Mouse (Mus musculus) 3T3-L1 (cell line): ENCODE measurements around the gene Olfr1346.
"Not testable (repeated sequence)": the region's sequence is repeated elsewhere in the genome, so short reads cannot be mapped to it uniquely, and the experiment has no call there.

Source experiments
- DNase-seq: peaks from one replicate; pipeline ENCODE4 v3.0.0-alpha.2; 2015; ENCODE audit warnings: low read depth, low spot score

Gene Olfr1346

GRCm38 (mm10) chr7:6466951-6467350 lies at the start of gene Olfr1346:
TSS of gene Olfr1346 (plus strand) at chr7:6467101.
- DNase-seq = no peak

GRCm38 (mm10) chr7:6419894-6420293 lies 47.0 kb upstream of the Olfr1346 start:
- no peak for DNase-seq

DNA sequence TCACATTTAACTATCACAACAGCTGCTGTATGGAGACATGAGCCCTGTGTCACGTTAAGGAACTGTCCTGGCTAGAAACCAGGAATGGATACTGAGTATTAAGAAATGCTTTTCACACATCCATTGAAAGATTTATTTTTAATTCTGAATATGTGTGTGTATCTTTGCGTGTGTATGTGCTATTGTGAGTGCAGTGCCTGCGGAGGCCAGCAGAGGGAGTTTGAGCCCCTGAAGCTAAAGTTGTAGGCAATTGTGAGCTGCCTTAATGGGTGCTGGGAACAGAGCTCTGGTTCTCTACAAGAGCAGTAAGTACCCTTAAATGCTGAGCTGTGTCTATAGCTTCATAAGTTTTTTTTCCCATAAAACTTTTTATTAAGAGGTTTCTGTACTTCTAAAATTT lies 37.5 kb upstream of the Olfr1346 start:
- DNase-seq = peak; percentile 3

DNA sequence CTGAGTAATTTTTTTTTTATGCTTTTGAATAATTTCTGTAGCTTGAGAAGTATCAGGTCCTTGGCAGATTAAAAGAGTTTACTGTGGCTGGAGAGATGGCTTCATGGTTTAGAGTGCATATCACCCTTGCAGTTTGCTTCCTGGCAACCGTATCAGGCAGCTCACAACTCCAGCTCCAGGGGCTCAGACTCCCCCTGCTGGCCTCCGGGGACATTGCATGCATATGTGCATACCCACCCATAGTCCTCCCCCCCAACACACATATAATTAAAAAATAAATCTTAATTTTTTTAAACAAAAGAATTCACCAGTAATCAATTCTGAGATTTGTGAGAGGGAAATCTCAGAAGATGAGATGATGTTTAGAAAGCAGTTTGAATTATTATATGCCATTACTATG lies 36.6 kb upstream of the Olfr1346 start:
- peak; percentile 36 for DNase-seq

- DNase-seq = no peak
Observed at GRCm38 (mm10) chr7:6438388-6438787, 28.5 kb upstream of the Olfr1346 start, which contains the start of gene Olfr1344. TSS of gene Olfr1344 (plus strand) at chr7:6438688.

- no peak for DNase-seq
Observed at GRCm38 (mm10) chr7:6441173-6441572, 25.7 kb upstream of the Olfr1346 start.

GRCm38 (mm10) chr7:6447771-6448170 lies 19.1 kb upstream of the Olfr1346 start:
- DNase-seq = no peak

DNA sequence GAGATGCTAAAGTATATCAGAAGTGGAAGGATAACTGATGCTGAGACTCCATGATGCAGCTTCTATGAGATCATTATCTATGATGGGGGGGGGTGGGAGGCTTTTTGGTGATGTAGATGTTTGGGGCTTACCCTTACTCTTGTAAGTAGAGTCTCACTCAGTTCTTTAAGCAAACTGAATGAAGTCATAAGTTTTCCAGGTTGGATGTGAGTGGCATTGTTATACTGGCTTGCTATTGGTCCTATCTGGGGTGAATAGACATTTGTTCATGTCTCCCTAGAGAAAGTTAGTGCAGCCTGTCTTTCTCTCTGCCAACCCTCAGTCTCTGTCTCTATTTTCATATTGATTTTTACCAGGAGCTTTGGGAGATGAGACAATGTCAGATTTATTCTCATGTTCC lies 11.0 kb upstream of the Olfr1346 start, which contains the start of gene Olfr1336:
Gene Olfr1336 (plus strand): TSS at position 301 of the 400 bp plus-strand sequence.
- DNase-seq = no peak

GRCm38 (mm10) chr7:6456399-6456798 lies 10.5 kb upstream of the Olfr1346 start:
- peak; percentile 27 for DNase-seq

GRCm38 (mm10) chr7:6477633-6478032 lies 10.7 kb downstream of the Olfr1346 start:
- DNase-seq = not testable (repeated sequence)

DNA sequence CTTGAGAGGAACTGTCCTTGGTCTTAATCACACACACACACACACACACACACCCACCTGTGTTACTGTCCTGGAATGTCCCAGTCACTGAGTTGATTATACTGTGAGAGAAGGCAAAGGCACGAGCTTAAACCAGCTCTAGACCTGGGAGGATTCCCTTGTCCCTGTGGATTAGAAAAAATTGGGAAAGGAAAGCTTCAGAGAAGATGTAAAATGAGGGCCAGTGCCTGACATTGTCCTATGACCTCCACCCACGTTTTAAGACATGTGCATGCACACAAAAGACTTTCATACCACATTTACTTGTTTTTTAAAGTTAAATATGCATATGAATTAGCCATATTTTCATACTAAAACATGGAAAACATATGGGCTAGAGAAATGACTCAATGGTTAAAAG lies 19.9 kb downstream of the Olfr1346 start, which contains the start of gene Olfr5:
Gene Olfr5 (minus strand): TSS at position 101 of the 400 bp plus-strand sequence.
- DNase-seq = no peak

DNA sequence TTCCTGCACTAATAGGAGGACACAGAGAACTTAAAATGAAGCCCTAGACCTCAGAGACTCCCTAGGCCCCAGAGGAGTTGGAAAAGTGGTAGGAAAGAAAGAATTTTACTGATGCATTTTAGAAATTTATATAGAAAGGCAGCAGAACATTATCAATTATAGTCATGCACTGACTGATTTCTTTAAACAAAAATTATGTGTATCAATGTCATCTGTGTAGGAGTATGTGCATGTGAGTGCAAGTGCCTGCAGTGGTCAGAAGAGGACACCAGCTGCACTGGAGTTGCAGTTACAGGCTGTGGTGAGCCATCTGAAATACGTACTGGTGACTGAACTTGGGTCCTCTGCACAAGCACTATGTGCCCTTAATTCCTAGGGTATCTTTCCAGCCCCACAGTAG lies 32.8 kb downstream of the Olfr1346 start, which contains the start of gene Olfr1347:
Gene Olfr1347 (minus strand): TSS at position 101 of the 400 bp plus-strand sequence.
- no peak for DNase-seq

- no peak for DNase-seq
Observed at GRCm38 (mm10) chr7:6508648-6509047, 41.7 kb downstream of the Olfr1346 start, which contains the start of gene Olfr1348. TSS of gene Olfr1348 (minus strand) at chr7:6508748.

GRCm38 (mm10) chr7:6521666-6522065 lies 54.8 kb downstream of the Olfr1346 start:
- no peak for DNase-seq

DNA sequence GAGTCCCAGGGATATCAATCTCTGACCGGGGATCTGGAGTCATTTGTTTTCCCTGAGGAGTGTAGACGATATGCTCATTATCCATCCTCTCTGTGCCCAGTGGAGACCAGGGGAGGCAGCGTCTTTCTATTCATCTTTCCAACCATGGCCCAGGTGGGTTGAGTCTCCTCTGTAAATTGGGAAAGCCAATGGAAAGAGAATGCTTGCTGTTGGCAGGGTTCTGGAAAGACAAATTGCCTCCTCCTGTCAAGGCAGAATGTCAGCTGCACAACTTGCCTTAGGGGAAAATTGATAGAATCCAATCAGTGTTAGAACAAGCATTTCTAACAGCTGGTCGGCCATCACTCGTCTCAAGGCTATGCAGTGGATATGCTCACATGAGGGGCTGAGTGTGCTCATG lies 55.9 kb downstream of the Olfr1346 start, which contains the start of gene Olfr1349:
Gene Olfr1349 (minus strand): TSS at position 101 of the 400 bp plus-strand sequence.
- no peak for DNase-seq

GRCm38 (mm10) chr7:6525001-6525400 lies 58.1 kb downstream of the Olfr1346 start:
- DNase-seq = no peak

DNA sequence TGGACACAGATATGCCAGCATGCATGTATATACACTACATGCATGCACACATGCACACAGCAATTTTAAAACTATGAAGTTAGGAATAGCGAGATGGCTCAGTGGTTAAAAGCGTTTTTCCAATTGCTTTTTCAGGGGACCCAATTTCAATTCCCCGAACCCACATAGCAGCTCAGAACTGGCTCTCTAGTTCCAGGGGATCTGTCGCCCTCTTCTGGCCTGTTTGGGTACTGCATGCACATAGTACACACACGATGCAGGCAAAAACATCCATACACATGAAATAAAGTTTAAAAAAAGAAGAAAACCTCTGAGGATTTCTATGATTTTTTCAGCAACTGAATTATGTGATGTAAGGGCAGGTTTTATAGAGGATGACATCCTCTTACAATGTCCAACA lies 59.2 kb downstream of the Olfr1346 start:
- DNase-seq = peak; percentile 32
